Mouse (Mus musculus) liver, adult 2 months (tissue): ENCODE measurements at regions not wholly inside any gene's neighbourhood (a gene's known extent, or its start where the extent isn't known, plus 50 kb on each side); places are given as distances from the start of the nearest gene placed in this dataset.
A peak's percentile ranks its signal among the peaks of the same experiment; 100 is the strongest.

Experiments used
- DNase-seq: peaks from one replicate; pipeline ENCODE4 v3.0.0-alpha.2; 2011; ENCODE audit warnings: low read depth, low spot score; ENCODE audit errors: extremely low read depth
- H3K27ac ChIP-seq: fragments of 200-500 bp; replicated peaks from 2 replicates; pipeline ENCODE4 v1.5.1; 2012; ENCODE audit warnings: low read depth, mild to moderate bottlenecking, control low read depth, inconsistent platforms, low read length; ENCODE audit not compliant: insufficient read depth
- H3K27me3 ChIP-seq: fragments of 200-500 bp; 2 replicates; pipeline ENCODE4 v1.6.1; 2012; ENCODE audit warnings: mild to moderate bottlenecking, moderate library complexity, low read length, inconsistent platforms; ENCODE audit not compliant: control insufficient read depth, insufficient read depth
- H3K36me3 ChIP-seq: fragments of 200-500 bp; 2 replicates; pipeline ENCODE4 v1.6.1; 2012; ENCODE audit warnings: low read length, inconsistent platforms; ENCODE audit not compliant: control insufficient read depth, insufficient read depth
- H3K4me1 ChIP-seq: fragments of 200-500 bp; 2 replicates; pipeline ENCODE4 v1.6.1; 2011; ENCODE audit warnings: low read length; ENCODE audit not compliant: control insufficient read depth, insufficient read depth
- H3K4me3 ChIP-seq: fragments of 200-500 bp; 2 replicates; pipeline ENCODE4 v1.5.1; 2011; ENCODE audit warnings: low read depth, mild to moderate bottlenecking, control low read depth, low read length, moderate library complexity; ENCODE audit not compliant: insufficient read depth
- H3K79me2 ChIP-seq: fragments of 200-500 bp; 2 replicates; pipeline ENCODE4 v1.6.1; 2012; ENCODE audit warnings: inconsistent platforms, mild to moderate bottlenecking, low read length, moderate library complexity; ENCODE audit not compliant: control insufficient read depth, insufficient read depth
- H3K9ac ChIP-seq: fragments of 200-500 bp; 2 replicates; pipeline ENCODE4 v1.6.1; 2012; ENCODE audit warnings: low read depth, mild to moderate bottlenecking, control low read depth, inconsistent platforms, low read length
- CTCF ChIP-seq: fragments of 200-500 bp; IDR thresholded peaks from 2 replicates; pipeline ENCODE4 v1.5.1; 2011; ENCODE audit warnings: low read depth, low read length, control low read depth
- POLR2A ChIP-seq: fragments of 200-500 bp; IDR thresholded peaks from 2 replicates; pipeline ENCODE4 v1.6.1; 2011; ENCODE audit warnings: low read length, control low read depth; ENCODE audit not compliant: insufficient read depth; ENCODE audit errors: extremely low read depth
- WGBS: fragments of 180-500 bp; shearing (Covaris S2); methylation state at CpG from one replicate; pipeline ENCODE4 v1.1.7; 2018; 5-methylcytosine and 5-hydroxymethylcytosine counted together

- 16% methylated on average over 4 of the region's 4 CpGs for WGBS
Measured at GRCm38 (mm10) chr9:101570714-101571113, 290.9 kb upstream of the 9630041A04Rik start.

DNA sequence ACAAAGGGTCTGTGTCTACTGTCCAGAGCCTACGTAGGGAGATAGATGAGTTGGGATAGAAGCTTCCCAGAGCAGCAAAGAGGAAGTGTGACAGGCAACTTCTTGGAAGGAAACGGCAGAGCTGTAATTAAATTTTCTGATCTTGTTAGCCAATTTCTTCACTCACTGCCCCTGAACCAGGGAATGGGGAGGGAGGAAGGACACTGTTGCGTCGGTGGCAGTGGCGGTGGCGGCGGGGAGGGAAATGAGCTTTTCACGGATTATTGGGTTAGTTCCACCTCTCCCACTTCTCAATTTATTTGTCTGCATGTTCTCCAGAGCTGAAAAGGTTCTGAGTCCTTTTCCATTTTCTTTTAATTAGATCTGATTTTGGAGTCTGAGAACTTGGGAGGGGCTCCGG is 298.4 kb upstream of the 9630041A04Rik start:
- no peak for DNase-seq
- Histone ChIP-seq H3K79me2 (no peaks in the 10 kb centered on the region), H3K9ac (no peak overlapping the region), H3K36me3 (no peaks in the 10 kb centered on the region), H3K27me3 (no peaks in the 10 kb centered on the region), H3K4me1 (no peaks in the 10 kb centered on the region), H3K4me3 (no peak overlapping the region), H3K27ac (no peak overlapping the region)
- TF ChIP-seq POLR2A = no peak
- no peak for TF ChIP-seq CTCF
- 79% methylated on average over 9 of the region's 9 CpGs for WGBS

More at GRCm38 (mm10) chr9:101570714-101571113, 290.9 kb upstream of the 9630041A04Rik start:
- TF ChIP-seq CTCF (no peak), POLR2A (no peak)
- H3K4me1 ChIP-seq = no peaks in the 10 kb centered on the region
- H3K27ac ChIP-seq = no peak overlapping the region
- H3K36me3 ChIP-seq = no peaks in the 10 kb centered on the region
- H3K27me3 ChIP-seq = no peaks in the 10 kb centered on the region
- H3K9ac ChIP-seq = no peak overlapping the region
- no peak for DNase-seq
- no peak overlapping the region for H3K4me3 ChIP-seq
- no peaks in the 10 kb centered on the region for H3K79me2 ChIP-seq

DNA sequence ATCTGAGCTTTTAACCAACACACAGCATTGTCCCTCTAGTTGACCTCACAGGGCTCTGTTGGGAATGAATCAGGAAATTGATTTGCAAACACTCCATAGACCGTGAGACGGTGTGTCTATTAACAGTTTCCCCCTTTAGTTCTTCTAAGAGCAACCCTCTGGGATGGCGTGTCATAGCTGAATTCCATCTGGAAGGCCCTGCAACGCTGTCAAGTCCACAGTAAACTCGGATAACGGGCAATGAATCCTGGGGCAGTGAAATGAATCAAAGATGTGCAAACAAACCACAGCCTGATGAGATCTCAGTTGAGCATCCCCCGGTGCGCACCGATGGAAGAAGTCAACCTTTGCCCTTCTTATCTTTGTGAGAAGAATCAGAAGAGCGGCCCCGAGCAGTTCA is 302.3 kb upstream of the 9630041A04Rik start:
- Histone ChIP-seq H3K4me1 (no peaks in the 10 kb centered on the region), H3K4me3 (no peak overlapping the region), H3K27me3 (no peaks in the 10 kb centered on the region), H3K79me2 (no peaks in the 10 kb centered on the region), H3K27ac (no peak overlapping the region), H3K36me3 (no peaks in the 10 kb centered on the region), H3K9ac (no peak overlapping the region)
- TF ChIP-seq CTCF (no peak), POLR2A (no peak)
- no peak for DNase-seq
- WGBS = 44% methylated on average over 11 of the region's 11 CpGs

GRCm38 (mm10) chr9:101555011-101555673 is 303.5 kb upstream of the Ppp2r3a start:
- no peaks in the 10 kb centered on the region for H3K79me2 ChIP-seq
- H3K27ac ChIP-seq = no peak overlapping the region
- WGBS = 62% methylated on average over 5 of the region's 5 CpGs
- H3K27me3 ChIP-seq = no peaks in the 10 kb centered on the region
- TF ChIP-seq POLR2A = no peak
- DNase-seq = no peak
- H3K4me3 ChIP-seq = no peak overlapping the region
- H3K9ac ChIP-seq = no peak overlapping the region
- H3K36me3 ChIP-seq = no peaks in the 10 kb centered on the region
- H3K4me1 ChIP-seq = no peaks in the 10 kb centered on the region

GRCm38 (mm10) chr9:101552789-101553188 is 301.2 kb upstream of the Ppp2r3a start:
- Histone ChIP-seq H3K4me3 (no peak overlapping the region), H3K27ac (no peak overlapping the region), H3K79me2 (no peaks in the 10 kb centered on the region), H3K36me3 (no peaks in the 10 kb centered on the region), H3K9ac (no peak overlapping the region), H3K27me3 (no peaks in the 10 kb centered on the region), H3K4me1 (no peaks in the 10 kb centered on the region)
- WGBS = 84% methylated on average over 6 of the region's 6 CpGs
- DNase-seq = peak; percentile 26
- TF ChIP-seq POLR2A (no peak), CTCF (no peak)

DNA sequence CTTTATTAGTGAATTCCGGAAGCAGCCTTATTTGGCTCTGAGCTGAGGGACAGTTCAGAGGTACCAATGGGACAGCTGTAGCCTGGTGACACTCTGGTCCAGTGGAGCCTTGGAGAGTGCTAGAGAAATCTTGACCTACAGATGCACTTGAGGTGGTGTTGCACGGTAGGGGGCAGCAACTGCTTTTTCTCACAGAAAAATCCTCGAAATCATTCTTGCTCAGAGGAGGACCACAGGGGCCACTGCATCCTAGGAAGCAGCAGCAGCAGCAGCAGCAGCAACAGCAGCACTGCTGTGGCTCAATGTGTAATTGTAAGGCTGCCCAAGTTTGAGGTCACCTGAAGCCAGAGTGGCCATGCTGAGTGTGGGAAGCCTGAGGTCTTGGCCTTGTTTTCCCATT is 299.7 kb upstream of the Ppp2r3a start:
- TF ChIP-seq POLR2A (no peak), CTCF (no peak)
- Histone ChIP-seq H3K4me3 (no peak overlapping the region), H3K9ac (no peak overlapping the region), H3K36me3 (no peaks in the 10 kb centered on the region), H3K27me3 (no peaks in the 10 kb centered on the region), H3K4me1 (no peaks in the 10 kb centered on the region), H3K79me2 (no peaks in the 10 kb centered on the region), H3K27ac (no peak overlapping the region)
- 47% methylated on average over 3 of the region's 3 CpGs for WGBS
- no peak for DNase-seq
